Mouse (Mus musculus): Measurements from ENCODE around the gene Gcg.

- TF ChIP-seq GATA1 (IDR thresholded peaks at IDR 0.05; ENCODE audit: borderline replicate concordance, low read length) (no peak), FLI1 (IDR thresholded peaks at IDR 0.05; ENCODE audit: low read length) (no peak)
Measured at GRCm38 (mm10) chr2:62469551-62469950, 13.9 kb downstream of the Gcg start.
